21 mouse cellular contexts compared by ENCODE assay signal in genomic region chr8:117292262-117292661, GRCm38 (mm10). TPM values are rescaled to one million over a fixed set of nuclear protein-coding genes. Genes with fewer than 3 reads are reported as not detected.
DNase-seq lines count a peak whose midpoint lies in the region; ATAC-seq lines count a peak whose summit lies in the region.
"Had no signal": no experiment of that assay in that cellular context is flagged by ENCODE, and none has a peak within 500 bp of the region (broad histone marks: within the 10 kb centered on the region; RNA-seq: fewer than 3 reads in every experiment).

No protein-coding gene starts in this region.

- H3K27me3 ChIP-seq in neural tube, embryonic 12.5 days (replicated peaks), result no peaks in the 10 kb centered on the region
- H3K27me3 ChIP-seq in midbrain, embryonic 12.5 days, result no peaks in the 10 kb centered on the region
- H3K27me3 ChIP-seq: embryonic facial prominence, embryonic 13.5 days; liver, embryonic 15.5 days; stomach, embryonic 15.5 days had no signal

- H3K4me3 ChIP-seq in neural tube, embryonic 12.5 days, result no peak overlapping the region
- no peak overlapping the region for H3K4me3 ChIP-seq in midbrain, embryonic 12.5 days
- H3K4me3 ChIP-seq: embryonic facial prominence, embryonic 13.5 days; gastrocnemius, adult 2 months; liver, embryonic 15.5 days; stomach, embryonic 15.5 days had no signal

- peaks cover 55% of the 10 kb centered on the region for H3K4me1 ChIP-seq in neural tube, embryonic 12.5 days
- peaks cover 54% of the 10 kb centered on the region for H3K4me1 ChIP-seq in midbrain, embryonic 12.5 days

- no peak overlapping the region for H3K4me2 ChIP-seq in neural tube, embryonic 12.5 days (replicated peaks)
- no peak overlapping the region for H3K4me2 ChIP-seq in midbrain, embryonic 12.5 days (replicated peaks)
- H3K4me2 ChIP-seq: embryonic facial prominence, embryonic 13.5 days; liver, embryonic 15.5 days; stomach, embryonic 15.5 days had no signal

- DNase-seq in embryo, embryonic 10 days (ENCODE audit: low spot score), result peak; percentile 83
- no peak for DNase-seq in embryo, embryonic 9.5 days (ENCODE audit: extremely low spot score)
- no peak for DNase-seq in neural tube, embryonic 10.5 days (ENCODE audit: extremely low spot score, low spot score)
- no peak for DNase-seq in gastrocnemius, postnatal 10 days
- DNase-seq in gastrocnemius, postnatal 36 days, result no peak
- DNase-seq: adrenal gland, adult 2 months; cerebellum, adult 11 months; cerebellum, postnatal 25 days; gastrocnemius, adult 2 months; kidney, adult 9 months; kidney, postnatal 4 days; right cerebral cortex, postnatal 14 days had no signal

- peak; percentile 62; the same call in 1 of the 2 replicates for ATAC-seq in neural tube, embryonic 12.5 days (ENCODE audit: low FRiP score, low read depth)
- peak; percentile 77 for ATAC-seq in midbrain, embryonic 12.5 days (ENCODE audit: low FRiP score, low read depth)
- ATAC-seq in activated CD4-positive, CD25-positive, alpha-beta regulatory T cell, adult 4 months, result no peak
- ATAC-seq: CD4-positive, CD25-positive, alpha-beta regulatory T cell, adult 4 months; inflammation-experienced regulatory T-cells, adult 6 months; lung, postnatal 0 days had no signal

- no peak overlapping the region for H3K27ac ChIP-seq in neural tube, embryonic 12.5 days
- H3K27ac ChIP-seq in midbrain, embryonic 12.5 days (replicated peaks), result no peak overlapping the region
- H3K27ac ChIP-seq: embryonic facial prominence, embryonic 13.5 days; gastrocnemius, adult 2 months; liver, embryonic 15.5 days; stomach, embryonic 15.5 days had no signal

- peaks cover under 1% of the 10 kb centered on the region; the same call in 1 of the 2 replicates for H3K36me3 ChIP-seq in neural tube, embryonic 12.5 days
- no peaks in the 10 kb centered on the region for H3K36me3 ChIP-seq in midbrain, embryonic 12.5 days
- H3K36me3 ChIP-seq: embryonic facial prominence, embryonic 13.5 days; liver, embryonic 15.5 days; stomach, embryonic 15.5 days had no signal

- intact Hi-C loops in gastrocnemius, postnatal 36 days (cut with DNase I), result no loop called here

- 25% methylated on average over 8 of the region's 8 CpGs for WGBS in neural tube, embryonic 12.5 days
- 24% methylated on average over 8 of the region's 8 CpGs for WGBS in midbrain, embryonic 12.5 days

- no peak overlapping the region for H3K9ac ChIP-seq in neural tube, embryonic 12.5 days
- H3K9ac ChIP-seq in midbrain, embryonic 12.5 days (replicated peaks), result no peak overlapping the region
- H3K9ac ChIP-seq: liver, embryonic 15.5 days; stomach, embryonic 15.5 days had no signal

- H3K9me3 ChIP-seq in neural tube, embryonic 12.5 days, result no peaks in the 10 kb centered on the region
- H3K9me3 ChIP-seq in midbrain, embryonic 12.5 days, result no peaks in the 10 kb centered on the region
- H3K9me3 ChIP-seq: embryonic facial prominence, embryonic 13.5 days; liver, embryonic 15.5 days; stomach, embryonic 15.5 days had no signal

RNA-seq across cellular contexts. Expression of gene Cmip, which starts 35.4 kb away (rescaled TPM):
- 106 and 112 TPM in 2 replicates for polyA plus RNA-seq in neural tube, embryonic 12.5 days (2016; fragmentation: Nextera tagmentation; extraction: Ambion mirVana)
- 30.0 and 33.0 TPM in 2 replicates for polyA plus RNA-seq in midbrain, embryonic 12.5 days (2016; fragmentation: Nextera tagmentation; extraction: Ambion mirVana)
- total RNA-seq in gastrocnemius, postnatal 10 days (2021), result 10 to 100 TPM; 18.7 to 23.7 TPM
- polyA plus RNA-seq in activated CD4-positive, CD25-positive, alpha-beta regulatory T cell, adult 4 months (2017; shearing (Covaris generic)), result 10 to 100 TPM; 24.3 to 32.6 TPM
- total RNA-seq in gastrocnemius, postnatal 36 days (2021), result 1 to 10 TPM; 7.4 to 9.6 TPM
